8 mouse cellular contexts compared by ENCODE assay signal in genomic region chr2:167222152-167222551, GRCm38 (mm10). TPM values are rescaled to one million over a fixed set of nuclear protein-coding genes. Genes with fewer than 3 reads are reported as not detected.
DNase-seq lines count a peak whose midpoint lies in the region; ATAC-seq and TF ChIP-seq lines count a peak whose summit lies in the region.
"Had no signal": no experiment of that assay in that cellular context is flagged by ENCODE, and none has a peak within 500 bp of the region (broad histone marks: within the 10 kb centered on the region; RNA-seq: fewer than 3 reads in every experiment).

No protein-coding gene starts in this region.

- no peak overlapping the region for H3K27ac ChIP-seq in embryonic facial prominence, embryonic 15.5 days (replicated peaks)
- no peak overlapping the region for H3K27ac ChIP-seq in spleen, adult 2 months (ENCODE audit: insufficient read depth, low read length)
- H3K27ac ChIP-seq: lung, embryonic 15.5 days had no signal

- TF ChIP-seq CTCF in spleen, adult 2 months (IDR thresholded peaks at IDR 0.05; ENCODE audit: extremely low read depth, insufficient read depth, insufficient read length, insufficient replicate concordance), result peak; percentile 65; the same call in 1 of the 2 replicates

- intact Hi-C loops in heart, postnatal 14 days (cut with DNase I), result loop anchor here (1.0 to 5.0 kb wide), 3 partner anchors 57 to 240 kb away; no protein-coding TSS in a partner anchor

- peak; percentile 59; the same call in 1 of the 2 replicates for ATAC-seq in embryonic facial prominence, embryonic 15.5 days (ENCODE audit: insufficient number of reproducible peaks, low FRiP score, low TSS enrichment, low read depth)

- H3K27me3 ChIP-seq in embryonic facial prominence, embryonic 15.5 days, result no peaks in the 10 kb centered on the region
- H3K27me3 ChIP-seq in spleen, adult 2 months (ENCODE audit: control insufficient read depth, insufficient read depth, low read length), result no peaks in the 10 kb centered on the region
- H3K27me3 ChIP-seq: lung, embryonic 15.5 days had no signal

- H3K9me3 ChIP-seq in embryonic facial prominence, embryonic 15.5 days (replicated peaks), result no peaks in the 10 kb centered on the region
- H3K9me3 ChIP-seq: lung, embryonic 15.5 days had no signal

- no peak overlapping the region for H3K4me2 ChIP-seq in embryonic facial prominence, embryonic 15.5 days (replicated peaks)
- H3K4me2 ChIP-seq: lung, embryonic 15.5 days had no signal

- no peak overlapping the region for H3K4me3 ChIP-seq in embryonic facial prominence, embryonic 15.5 days (replicated peaks)
- no peak overlapping the region for H3K4me3 ChIP-seq in spleen, adult 2 months (ENCODE audit: extremely low read depth, insufficient read depth, insufficient read length)
- H3K4me3 ChIP-seq: lung, embryonic 15.5 days had no signal

- H3K4me1 ChIP-seq in embryonic facial prominence, embryonic 15.5 days, result no peaks in the 10 kb centered on the region
- H3K4me1 ChIP-seq in spleen, adult 2 months (ENCODE audit: control insufficient read depth, insufficient read depth, insufficient read length), result no peaks in the 10 kb centered on the region
- H3K4me1 ChIP-seq: lung, embryonic 15.5 days had no signal

- H3K36me3 ChIP-seq in embryonic facial prominence, embryonic 15.5 days, result no peaks in the 10 kb centered on the region; the same call in 1 of the 2 replicates
- H3K36me3 ChIP-seq in spleen, adult 2 months (ENCODE audit: control insufficient read depth, insufficient read depth, low read length), result no peaks in the 10 kb centered on the region
- H3K36me3 ChIP-seq: lung, embryonic 15.5 days had no signal

- no peak for TF ChIP-seq POLR2A in spleen, adult 2 months (IDR thresholded peaks at IDR 0.05; ENCODE audit: low read depth, low read length)

- 16% methylated on average over 7 of the region's 7 CpGs for WGBS in embryonic facial prominence, embryonic 15.5 days
- 24% methylated on average over 7 of the region's 7 CpGs for WGBS in spleen, adult 2 months

- peak; percentile 91 for DNase-seq in NIH3T3 (ENCODE audit: low read depth)
- DNase-seq in brain, adult 2 months (ENCODE audit: low read depth, low spot score), result peak; percentile 86
- DNase-seq in heart, postnatal 14 days, result peak; percentile 76 to 81
- DNase-seq in layer of hippocampus, postnatal 14 days (ENCODE audit: low spot score in 2 of 2), result peak; percentile 65 to 81
- peak; percentile 85 for DNase-seq in mesoderm, embryonic 11.5 days (ENCODE audit: low read depth, low spot score)
- peak; percentile 36 to 54 for DNase-seq in spleen, adult 2 months (ENCODE audit: low read depth in 1 of 2, low spot score in 2 of 2)

- no peak overlapping the region for H3K9ac ChIP-seq in embryonic facial prominence, embryonic 15.5 days
- H3K9ac ChIP-seq: lung, embryonic 15.5 days had no signal

RNA-seq across cellular contexts. Expression of gene Ptgis, which starts 18.3 kb away (rescaled TPM):
- 33.1 and 33.3 TPM in 2 replicates for polyA plus RNA-seq in embryonic facial prominence, embryonic 15.5 days (2015; fragmentation: Nextera tagmentation; extraction: Ambion mirVana)
- total RNA-seq in heart, postnatal 14 days (2021), result 10 to 100 TPM; 24.5 to 25.5 TPM
- 1 to 10 TPM; 1.3 to 2.1 TPM for total RNA-seq in layer of hippocampus, postnatal 14 days (2021)
- polyA plus RNA-seq in spleen, adult 2 months (2012; rRNA removed), result 6.4 and 12.9 TPM in 2 replicates

RNA-seq across cellular contexts. Expression of gene Kcnb1, which starts 32.2 kb away (rescaled TPM):
- polyA plus RNA-seq in embryonic facial prominence, embryonic 15.5 days (2015; fragmentation: Nextera tagmentation; extraction: Ambion mirVana), result 0.98 and 1.2 TPM in 2 replicates
- total RNA-seq in heart, postnatal 14 days (2021), result 10 to 100 TPM; 57.9 to 60.3 TPM
- 10 to 100 TPM; 62.0 to 69.6 TPM for total RNA-seq in layer of hippocampus, postnatal 14 days (2021)
- 1.3 and 1.7 TPM in 2 replicates for polyA plus RNA-seq in spleen, adult 2 months (2012; rRNA removed)

Comparison
In these comparisons a context has a peak if more than half of its experiments do, and no peak if none do; other contexts are left out.
1. RNA of gene Ptgis, which starts 18.3 kb away (total RNA-seq): 24.5 to 25.5 TPM in heart, postnatal 14 days; 1.3 to 2.1 TPM in layer of hippocampus, postnatal 14 days; every median in the first group is over 4 times any median in the second.
2. Peak in every context shown above with its lines, with median percentiles within 50 percentile points of each other: DNase-seq.